Mouse (Mus musculus) spleen, adult 2 months (tissue): ENCODE measurements at regions not wholly inside any gene's neighbourhood (a gene's known extent, or its start where the extent isn't known, plus 50 kb on each side); places are given as distances from the start of the nearest gene placed in this dataset.

Source experiments
- CTCF ChIP-seq: fragments of 200-500 bp; IDR thresholded peaks from 2 replicates; pipeline ENCODE4 v1.5.1; 2011; ENCODE audit warnings: mild to moderate bottlenecking, inconsistent platforms; ENCODE audit not compliant: insufficient read depth, insufficient read length, insufficient replicate concordance; ENCODE audit errors: extremely low read depth
- POLR2A ChIP-seq: fragments of 200-500 bp; IDR thresholded peaks from 2 replicates; pipeline ENCODE4 v1.6.1; 2011; ENCODE audit warnings: low read depth, low read length, inconsistent platforms

DNA sequence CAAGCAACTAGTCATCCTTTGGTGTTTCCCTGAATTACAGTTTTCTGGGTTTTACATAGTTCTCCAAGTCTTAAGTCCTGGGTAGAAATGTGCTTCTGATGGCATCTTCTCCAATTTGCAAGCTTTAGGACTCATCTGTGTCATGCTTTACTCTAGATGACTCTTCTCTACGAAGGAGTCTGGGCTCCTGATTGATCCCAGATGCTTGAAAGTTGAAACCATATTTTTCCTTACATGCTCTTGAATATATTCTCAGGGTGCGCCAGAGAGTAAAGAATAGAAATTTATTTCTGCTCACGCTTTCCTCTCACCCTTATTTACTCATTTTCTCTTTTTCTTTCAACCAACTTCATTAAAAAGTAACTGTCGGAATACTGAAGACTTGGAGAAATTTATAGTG lies 108.9 kb downstream of the 1700017N19Rik start:
- no peak for TF ChIP-seq POLR2A
- no peak for TF ChIP-seq CTCF
